Mouse (Mus musculus): ENCODE data around the gene Cers1.

DNA sequence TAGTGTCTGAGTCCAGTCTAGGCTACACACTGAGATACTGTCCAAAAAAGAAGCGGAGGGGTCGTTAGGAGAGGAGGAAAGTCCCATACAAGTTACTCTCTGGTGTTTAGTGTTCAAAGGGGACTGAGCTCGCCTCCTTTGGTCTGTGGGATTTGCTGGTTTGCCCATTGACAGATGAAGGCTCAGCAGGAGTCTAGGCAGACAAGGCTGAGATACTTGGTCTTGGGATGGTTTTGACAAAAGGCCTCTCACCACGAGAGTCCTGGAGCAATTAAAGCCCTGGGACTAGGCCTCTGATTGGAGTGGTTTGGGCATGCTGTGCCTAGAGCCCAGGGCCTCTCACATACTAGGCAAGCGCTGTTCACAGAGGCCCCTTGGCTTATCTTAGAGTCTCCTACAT, 47.3 kb upstream of the Cers1 start:
- no peak for TF ChIP-seq POLR2AphosphoS5 (IDR thresholded peaks at IDR 0.05; ENCODE audit: insufficient replicate concordance, low read depth, low read length)
- TF ChIP-seq CTCF (IDR thresholded peaks at IDR 0.05; ENCODE audit: low read depth, low read length), result no peak

Measured in G1E (cell line).